Mouse (Mus musculus) midbrain, postnatal 0 days (tissue): Measurements from ENCODE around the gene Paqr6. TPM values are rescaled to one million over a fixed set of nuclear protein-coding genes. Genes with fewer than 3 reads are reported as not detected.

Experiments
- ATAC-seq: fragments of 200-750 bp; cut with Nextera tagmentation; 2 replicates; pipeline ENCODE4 v1.8.0; 2017; ENCODE audit warnings: moderate number of reproducible peaks, mild to moderate bottlenecking, moderate TSS enrichment, moderate library complexity; ENCODE audit not compliant: low FRiP score
- DNase-seq: peaks from one replicate; pipeline ENCODE4 v3.0.0-alpha.2; 2015; ENCODE audit warnings: low spot score
- H3K27ac ChIP-seq: fragments of 300-500 bp; sonication (generic); 2 replicates; pipeline ENCODE4 v1.5.1; 2014; ENCODE audit warnings: low read depth, mild to moderate bottlenecking, low read length, mixed read lengths
- H3K27me3 ChIP-seq: fragments of 300-500 bp; sonication (generic); 2 replicates; pipeline ENCODE4 v1.6.1; 2014; ENCODE audit warnings: low read length, control low read depth, mixed read lengths; ENCODE audit not compliant: insufficient read depth
- H3K36me3 ChIP-seq: fragments of 300-500 bp; sonication (generic); 2 replicates; pipeline ENCODE4 v1.6.1; 2014; ENCODE audit warnings: low read length, control low read depth, mixed read lengths; ENCODE audit not compliant: insufficient read depth
- H3K4me1 ChIP-seq: fragments of 300-500 bp; sonication (generic); 2 replicates; pipeline ENCODE4 v1.6.1; 2014; ENCODE audit warnings: mild to moderate bottlenecking, control low read depth, antibody characterized with exemption, low read length, mixed read lengths; ENCODE audit not compliant: insufficient read depth
- H3K4me2 ChIP-seq: fragments of 300-500 bp; sonication (generic); 2 replicates; pipeline ENCODE4 v1.6.1; 2014; ENCODE audit warnings: low read depth, mild to moderate bottlenecking, low read length, mixed read lengths; ENCODE audit not compliant: poor library complexity, severe bottlenecking
- H3K4me3 ChIP-seq: fragments of 300-500 bp; sonication (generic); 2 replicates; pipeline ENCODE4 v1.5.1; 2014; ENCODE audit warnings: low read depth, mild to moderate bottlenecking, low read length, moderate library complexity
- H3K9ac ChIP-seq: fragments of 300-500 bp; sonication (generic); replicated peaks from 2 replicates; pipeline ENCODE4 v1.6.1; 2014; ENCODE audit warnings: mild to moderate bottlenecking, low read length, moderate library complexity, mixed read lengths; ENCODE audit not compliant: poor library complexity, severe bottlenecking
- H3K9me3 ChIP-seq: fragments of 300-500 bp; sonication (generic); 2 replicates; pipeline ENCODE4 v1.6.1; 2016; ENCODE audit warnings: low read length, control low read depth
- CTCF ChIP-seq: IDR thresholded peaks from 2 replicates; pipeline ENCODE4 v1.5.1; 2016; ENCODE audit warnings: antibody characterized with exemption, mild to moderate bottlenecking
- WGBS: fragments of 180-500 bp; shearing (Covaris S2); extraction: QIAGEN DNeasy Blood & Tissue Kit; methylation state at CpG from one replicate; pipeline ENCODE4 v1.1.7; 2014; 5-methylcytosine and 5-hydroxymethylcytosine counted together
- polyA plus RNA-seq: library from polyadenylated mRNA; unstranded; fragments of >200 nt; fragmentation: Nextera tagmentation; extraction: Ambion mirVana; gene quantifications from 2 replicates; pipeline ENCODE4 v1.2.1, GENCODE M21; 2015
- total RNA-seq: library from RNA; depleted of rRNA; stranded (reverse); fragments of >200 nt; gene quantifications from 2 replicates; pipeline ENCODE4 v1.2.3, GENCODE M21; 2014

Gene Paqr6
- total and polyA plus RNA-seq, 2 experiments from 2014 or later, result 6.6 to 13.5 TPM

DNA sequence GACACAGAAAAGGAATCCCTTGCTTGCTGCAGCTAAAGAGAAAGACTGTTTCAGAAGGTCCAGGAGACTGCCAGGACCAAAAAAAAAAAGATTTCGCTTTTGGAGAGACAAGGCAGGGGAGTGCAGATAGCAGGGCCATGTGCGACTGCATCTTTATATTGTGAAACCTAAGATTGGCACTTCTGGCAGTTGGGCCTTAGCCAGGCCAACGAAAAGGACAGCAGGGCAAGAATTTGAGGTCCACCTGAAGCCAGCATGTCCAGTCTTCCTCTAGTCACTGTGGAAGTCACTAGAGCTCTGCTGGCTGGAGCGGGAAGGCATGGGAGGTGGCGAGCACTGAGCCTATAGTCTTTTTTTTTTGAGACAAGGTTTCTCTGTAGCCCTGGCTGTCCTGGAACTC is 44.6 kb downstream of the Paqr6 start:
- Histone ChIP-seq H3K9me3 (no peaks in the 10 kb centered on the region), H3K27ac (no peak overlapping the region), H3K9ac (no peak overlapping the region), H3K27me3 (no peaks in the 10 kb centered on the region), H3K4me2 (peak overlapping the region; percentile 55; the same call in 1 of the 2 replicates), H3K36me3 (peaks cover 15% of the 10 kb centered on the region), H3K4me3 (no peak overlapping the region), H3K4me1 (no peaks in the 10 kb centered on the region)
- DNase-seq (no peak), ATAC-seq (no peak)
- no peak for TF ChIP-seq CTCF
- 73% methylated on average over 5 of the region's 5 CpGs for WGBS

- H3K9me3 ChIP-seq, result no peaks in the 10 kb centered on the region
- peak; percentile 91 for ATAC-seq
- H3K27ac ChIP-seq, result peak within 1 kb of the TSS; percentile 86
- peaks cover 15% of the 10 kb centered on the region for H3K36me3 ChIP-seq
- no peaks in the 10 kb centered on the region for H3K27me3 ChIP-seq
- peak; percentile 2; the same call in 1 of the 2 replicates for TF ChIP-seq CTCF
- H3K9ac ChIP-seq, result peak within 1 kb of the TSS; percentile 75
- H3K4me3 ChIP-seq, result peak within 1 kb of the TSS; percentile 52
- WGBS, result under 1% methylated on average over 54 of the region's 54 CpGs
- H3K4me1 ChIP-seq, result no peaks in the 10 kb centered on the region
- DNase-seq, result peak; percentile 89
- peak within 1 kb of the TSS; percentile 55 for H3K4me2 ChIP-seq
Measured at GRCm38 (mm10) chr3:88409741-88410644, 45.6 kb downstream of the Paqr6 start, which contains the start of gene Pmf1. Gene Pmf1 (minus strand): TSS chr3:88410331.

GRCm38 (mm10) chr3:88410645-88411031 is 46.3 kb downstream of the Paqr6 start:
- Histone ChIP-seq H3K27me3 (no peaks in the 10 kb centered on the region), H3K4me2 (peak overlapping the region; percentile 55), H3K4me1 (no peaks in the 10 kb centered on the region), H3K9me3 (no peaks in the 10 kb centered on the region), H3K36me3 (peaks cover 21% of the 10 kb centered on the region), H3K4me3 (peak overlapping the region; percentile 52), H3K9ac (no peak overlapping the region), H3K27ac (peak overlapping the region; percentile 86)
- 25% methylated on average over 7 of the region's 7 CpGs for WGBS
- no peak for TF ChIP-seq CTCF
- no peak for ATAC-seq
- DNase-seq, result no peak

GRCm38 (mm10) chr3:88411681-88412080 is 47.3 kb downstream of the Paqr6 start:
- H3K4me2 ChIP-seq, result no peak overlapping the region
- H3K4me3 ChIP-seq, result no peak overlapping the region
- 87% methylated on average over 4 of the region's 4 CpGs for WGBS
- no peaks in the 10 kb centered on the region for H3K4me1 ChIP-seq
- ATAC-seq, result no peak
- H3K9ac ChIP-seq, result no peak overlapping the region
- peaks cover 24% of the 10 kb centered on the region for H3K36me3 ChIP-seq
- TF ChIP-seq CTCF, result no peak
- DNase-seq, result no peak
- no peaks in the 10 kb centered on the region for H3K9me3 ChIP-seq
- H3K27me3 ChIP-seq, result no peaks in the 10 kb centered on the region
- no peak overlapping the region for H3K27ac ChIP-seq

DNA sequence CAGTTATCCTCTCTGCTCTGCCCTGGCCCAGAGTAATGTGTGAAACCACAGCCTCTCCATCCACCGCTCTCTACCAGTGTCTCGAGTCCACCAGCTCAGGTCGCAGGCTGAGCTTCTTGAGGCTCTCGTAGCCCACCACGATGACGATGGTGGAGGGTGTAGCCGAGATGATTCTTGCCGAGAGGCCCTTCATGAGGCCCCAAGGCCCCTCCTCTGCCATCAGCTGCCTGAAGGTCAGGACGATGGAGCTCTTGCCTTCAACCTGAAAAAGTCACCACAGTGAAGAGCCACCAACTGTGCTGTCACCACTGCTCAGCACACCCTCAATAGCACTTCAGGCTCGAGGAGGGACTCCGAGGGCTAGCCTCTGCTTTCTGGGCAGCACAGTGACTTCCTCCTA is 48.3 kb downstream of the Paqr6 start:
- no peak for DNase-seq
- Histone ChIP-seq H3K9me3 (no peaks in the 10 kb centered on the region), H3K36me3 (peaks cover 31% of the 10 kb centered on the region)

GRCm38 (mm10) chr3:88415668-88416067 is 51.3 kb downstream of the Paqr6 start:
- WGBS, result 90% methylated on average over 4 of the region's 4 CpGs
- Histone ChIP-seq H3K4me2 (no peak overlapping the region), H3K4me1 (no peaks in the 10 kb centered on the region), H3K9ac (no peak overlapping the region), H3K27ac (no peak overlapping the region), H3K9me3 (no peaks in the 10 kb centered on the region), H3K4me3 (no peak overlapping the region), H3K36me3 (peaks cover 55% of the 10 kb centered on the region), H3K27me3 (no peaks in the 10 kb centered on the region)
- no peak for ATAC-seq
- no peak for TF ChIP-seq CTCF
- DNase-seq, result no peak

More for the DNA sequence above, 48.3 kb downstream of the Paqr6 start:
- 89% methylated on average over 11 of the region's 11 CpGs for WGBS
- Histone ChIP-seq H3K4me3 (no peak overlapping the region), H3K9ac (no peak overlapping the region), H3K27ac (no peak overlapping the region), H3K27me3 (no peaks in the 10 kb centered on the region), H3K4me1 (no peaks in the 10 kb centered on the region), H3K4me2 (no peak overlapping the region)
- ATAC-seq, result no peak
- TF ChIP-seq CTCF, result no peak
